Mouse (Mus musculus) 416B (cell line): ENCODE measurements around the gene Rabep2.
"Not testable (repeated sequence)": the region's sequence is repeated elsewhere in the genome, so short reads cannot be mapped to it uniquely, and the experiment has no call there.

Source experiments
- DNase-seq: peaks from one replicate; pipeline ENCODE4 v3.0.0; 2011; ENCODE audit warnings: low read depth

Gene Rabep2

GRCm38 (mm10) chr7:126428631-126429502 lies at the start of gene Rabep2:
TSS of gene Rabep2 (plus strand) at chr7:126428759.
- DNase-seq: peak; percentile 92

- DNase-seq: no peak
These were observed 45.0 kb upstream of the Rabep2 start for GRCm38 (mm10) chr7:126383565-126383964.

- no peak for DNase-seq
These were observed 40.4 kb upstream of the Rabep2 start for GRCm38 (mm10) chr7:126388185-126388584.

GRCm38 (mm10) chr7:126392086-126392884 lies 36.3 kb upstream of the Rabep2 start:
- DNase-seq: not testable (repeated sequence)

GRCm38 (mm10) chr7:126396298-126397119 lies 32.0 kb upstream of the Rabep2 start, which contains the start of gene Nfatc2ip:
TSS of gene Nfatc2ip (minus strand) at chr7:126396737.
- DNase-seq: peak; percentile 100

GRCm38 (mm10) chr7:126397221-126397620 lies 31.3 kb upstream of the Rabep2 start:
- no peak for DNase-seq

GRCm38 (mm10) chr7:126397822-126398221 lies 30.7 kb upstream of the Rabep2 start:
- DNase-seq: peak; percentile 37

GRCm38 (mm10) chr7:126399548-126399947 lies 29.0 kb upstream of the Rabep2 start:
- peak; percentile 90 for DNase-seq

- not testable (repeated sequence) for DNase-seq
These were observed 26.0 kb upstream of the Rabep2 start for GRCm38 (mm10) chr7:126402518-126402917.

- DNase-seq: no peak
These were observed 19.9 kb upstream of the Rabep2 start for GRCm38 (mm10) chr7:126408686-126409085.

- no peak for DNase-seq
These were observed 17.5 kb upstream of the Rabep2 start for GRCm38 (mm10) chr7:126411061-126411460.

- DNase-seq: no peak
These were observed 13.8 kb upstream of the Rabep2 start, which contains the start of gene Cd19 for GRCm38 (mm10) chr7:126414725-126415124. TSS of gene Cd19 (minus strand) at chr7:126414889.

- peak; percentile 23 for DNase-seq
These were observed 11.9 kb upstream of the Rabep2 start for GRCm38 (mm10) chr7:126416615-126417014.

GRCm38 (mm10) chr7:126417045-126417444 lies 11.5 kb upstream of the Rabep2 start:
- DNase-seq: no peak

- DNase-seq: no peak
These were observed 11.0 kb upstream of the Rabep2 start for GRCm38 (mm10) chr7:126417606-126418005.

- peak; percentile 68 for DNase-seq
These were observed 10.1 kb upstream of the Rabep2 start for GRCm38 (mm10) chr7:126418496-126418895.

GRCm38 (mm10) chr7:126421756-126422155 lies 6.8 kb upstream of the Rabep2 start:
- peak; percentile 74 for DNase-seq

GRCm38 (mm10) chr7:126424161-126424560 lies 4.4 kb upstream of the Rabep2 start:
- DNase-seq: no peak

GRCm38 (mm10) chr7:126427323-126427860 lies 1.2 kb upstream of the Rabep2 start:
- no peak for DNase-seq

- peak; percentile 58 for DNase-seq
These were observed 405 bp upstream of the Rabep2 start for GRCm38 (mm10) chr7:126428154-126428553.

- no peak for DNase-seq
These were observed 942 bp downstream of the Rabep2 start for GRCm38 (mm10) chr7:126429503-126429898.

- DNase-seq: no peak
These were observed 1.6 kb downstream of the Rabep2 start for GRCm38 (mm10) chr7:126430167-126430566.
